Mouse (Mus musculus) thymus, postnatal 0 days (tissue): ENCODE results near the gene Synrg. TPM values are rescaled to one million over a fixed set of nuclear protein-coding genes. Genes with fewer than 3 reads are reported as not detected.

Experiments
- DNase-seq: peaks from one replicate; pipeline ENCODE4 v3.0.0-alpha.2; 2015; ENCODE audit warnings: low spot score
- polyA plus RNA-seq: library from polyadenylated mRNA; unstranded; fragments of >200 nt; fragmentation: Nextera tagmentation; extraction: Ambion mirVana; gene quantifications from 2 replicates; pipeline ENCODE4 v1.2.1, GENCODE M21; 2015

Synrg gene
- 16.7 and 17.6 TPM in 2 replicates for polyA plus RNA-seq

- peak; percentile 94 for DNase-seq
Measured at GRCm38 (mm10) chr11:83963991-83964921, at the start of gene Synrg. Gene Synrg, plus strand, starts transcription at chr11:83964428.

- DNase-seq, result no peak
Measured at GRCm38 (mm10) chr11:83914501-83914900, 49.7 kb upstream of the Synrg start.

- DNase-seq, result no peak
Measured at GRCm38 (mm10) chr11:83922600-83922999, 41.6 kb upstream of the Synrg start.

GRCm38 (mm10) chr11:83927097-83927496 lies 37.1 kb upstream of the Synrg start:
- peak; percentile 25 for DNase-seq

GRCm38 (mm10) chr11:83932506-83933106 lies 31.6 kb upstream of the Synrg start:
- no peak for DNase-seq

- DNase-seq, result no peak
Measured at GRCm38 (mm10) chr11:83933376-83933775, 30.9 kb upstream of the Synrg start.

GRCm38 (mm10) chr11:83935986-83936665 lies 28.1 kb upstream of the Synrg start:
- peak; percentile 59 for DNase-seq

- DNase-seq, result no peak
Measured at GRCm38 (mm10) chr11:83938556-83938955, 25.7 kb upstream of the Synrg start.

GRCm38 (mm10) chr11:83941950-83942840 lies 22.0 kb upstream of the Synrg start, which contains the start of gene Ddx52:
Gene Ddx52, plus strand, starts transcription at chr11:83942062.
- DNase-seq, result peak; percentile 89

GRCm38 (mm10) chr11:83956822-83957221 lies 7.4 kb upstream of the Synrg start:
- DNase-seq, result no peak

GRCm38 (mm10) chr11:83961983-83962382 lies 2.2 kb upstream of the Synrg start:
- no peak for DNase-seq

GRCm38 (mm10) chr11:83967436-83968204 lies 3.4 kb downstream of the Synrg start:
- DNase-seq, result no peak

- DNase-seq, result no peak
Measured at GRCm38 (mm10) chr11:83968205-83968575, 4.0 kb downstream of the Synrg start.

GRCm38 (mm10) chr11:83969040-83969439 lies 4.8 kb downstream of the Synrg start:
- no peak for DNase-seq

GRCm38 (mm10) chr11:83974561-83975346 lies 10.5 kb downstream of the Synrg start:
- no peak for DNase-seq

- DNase-seq, result no peak
Measured at GRCm38 (mm10) chr11:83975488-83975887, 11.3 kb downstream of the Synrg start.

GRCm38 (mm10) chr11:83976236-83976977 lies 12.2 kb downstream of the Synrg start:
- DNase-seq, result no peak

- DNase-seq, result no peak
Measured at GRCm38 (mm10) chr11:83977810-83978209, 13.6 kb downstream of the Synrg start.

GRCm38 (mm10) chr11:83979992-83980391 lies 15.8 kb downstream of the Synrg start:
- no peak for DNase-seq
